Mouse (Mus musculus) gastrocnemius, postnatal 25 days (tissue): ENCODE measurements around the gene Aaas. TPM values are rescaled to one million over a fixed set of nuclear protein-coding genes. Genes with fewer than 3 reads are reported as not detected.
"Not testable (repeated sequence)": the region's sequence is repeated elsewhere in the genome, so short reads cannot be mapped to it uniquely, and the experiment has no call there.

Experiments used
- DNase-seq: peaks from one replicate; pipeline ENCODE4 v3.0.0; 2022
- total RNA-seq, 2 experiments: library from RNA; stranded (reverse); gene quantifications; 1 replicate in 1 of 2; 2 replicates in 1 of 2; pipeline ENCODE4 v1.2.3; 2021

The Aaas gene
- total RNA-seq, 2 experiments from 2014 or later: 6.0 to 7.5 TPM

- DNase-seq: no peak
Measured at GRCm38 (mm10) chr15:102356501-102357325, 6.1 kb upstream of the Aaas start.

GRCm38 (mm10) chr15:102355871-102356441, 5.4 kb upstream of the Aaas start:
- no peak for DNase-seq

GRCm38 (mm10) chr15:102355134-102355870, 4.7 kb upstream of the Aaas start:
- peak; percentile 35 for DNase-seq

GRCm38 (mm10) chr15:102353986-102354385, 3.4 kb upstream of the Aaas start:
- DNase-seq: no peak

- no peak for DNase-seq
Measured at GRCm38 (mm10) chr15:102352177-102352576, 1.6 kb upstream of the Aaas start.

- no peak for DNase-seq
Measured at GRCm38 (mm10) chr15:102350942-102351291, 346 bp upstream of the Aaas start.

- no peak for DNase-seq
Measured at GRCm38 (mm10) chr15:102346444-102346843, 4.1 kb downstream of the Aaas start.

- DNase-seq: no peak
Measured at GRCm38 (mm10) chr15:102344490-102344889, 6.1 kb downstream of the Aaas start.

GRCm38 (mm10) chr15:102341580-102341979, 9.0 kb downstream of the Aaas start:
- no peak for DNase-seq

- no peak for DNase-seq
Measured at GRCm38 (mm10) chr15:102339612-102340011, 11.0 kb downstream of the Aaas start.

GRCm38 (mm10) chr15:102336946-102337345, 13.6 kb downstream of the Aaas start:
- no peak for DNase-seq

GRCm38 (mm10) chr15:102335925-102336324, 14.6 kb downstream of the Aaas start:
- DNase-seq: not testable (repeated sequence)

- DNase-seq: no peak
Measured at GRCm38 (mm10) chr15:102335254-102335653, 15.3 kb downstream of the Aaas start.

- peak; percentile 73 for DNase-seq
Measured at GRCm38 (mm10) chr15:102331610-102332015, 19.0 kb downstream of the Aaas start, which contains the start of gene Myg1. TSS of gene Myg1 (plus strand) at chr15:102331709.

GRCm38 (mm10) chr15:102326892-102327291, 23.7 kb downstream of the Aaas start:
- DNase-seq: no peak

GRCm38 (mm10) chr15:102326022-102326576, 24.5 kb downstream of the Aaas start, which contains the start of gene Pfdn5:
TSS of gene Pfdn5 (plus strand) at chr15:102326116.
- DNase-seq: peak; percentile 83

- DNase-seq: no peak
Measured at GRCm38 (mm10) chr15:102324654-102325473, 25.7 kb downstream of the Aaas start.

GRCm38 (mm10) chr15:102316263-102316662, 34.3 kb downstream of the Aaas start:
- DNase-seq: peak; percentile 32

- no peak for DNase-seq
Measured at GRCm38 (mm10) chr15:102315292-102315691, 35.3 kb downstream of the Aaas start.

- no peak for DNase-seq
Measured at GRCm38 (mm10) chr15:102311489-102311888, 39.1 kb downstream of the Aaas start.

- DNase-seq: no peak
Measured at GRCm38 (mm10) chr15:102310074-102310845, 40.3 kb downstream of the Aaas start.
